Mouse (Mus musculus): ENCODE results near the gene Tubg2.
A peak's percentile ranks its signal among the peaks of the same experiment; 100 is the strongest.
"Not testable (repeated sequence)": the region's sequence is repeated elsewhere in the genome, so short reads cannot be mapped to it uniquely, and the experiment has no call there.

The Tubg2 gene

DNA sequence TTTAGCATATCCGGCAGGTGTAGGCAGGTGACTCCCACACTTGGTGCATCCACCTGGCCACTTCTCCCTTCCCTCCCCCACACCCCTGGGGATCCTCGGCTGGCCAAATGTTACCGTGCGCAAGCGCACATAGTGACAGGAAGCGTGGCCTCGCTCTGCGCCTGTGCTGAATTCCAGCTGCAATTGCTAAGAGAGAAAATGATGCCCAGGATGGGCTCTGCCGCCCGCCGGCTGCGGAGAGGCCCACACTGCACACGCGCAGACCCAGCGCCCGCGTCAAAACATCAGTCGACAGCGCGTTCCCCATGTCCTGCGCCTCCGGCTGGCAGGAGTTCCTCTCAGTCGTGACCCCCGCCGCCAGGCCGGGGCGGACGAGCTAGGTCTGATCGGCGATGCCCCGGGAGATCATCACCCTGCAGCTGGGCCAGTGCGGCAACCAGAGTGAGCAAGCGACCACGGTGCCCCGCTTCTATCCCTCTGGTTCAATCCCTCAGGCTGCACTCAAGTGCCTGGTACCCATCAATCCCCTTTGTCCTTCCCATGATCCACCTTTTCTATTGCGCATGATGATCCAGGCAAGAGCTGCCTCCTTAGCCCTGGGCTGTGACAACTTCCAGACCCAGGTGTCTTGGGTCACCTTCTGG lies at the start of gene Tubg2:
Tubg2 (plus strand) TSS at position 180 of the 644 bp plus-strand sequence.
- DNase-seq (ENCODE audit: extremely low read depth, insufficient read length, low spot score) = no peak

GRCm38 (mm10) chr11:101109351-101109750 lies 46.4 kb upstream of the Tubg2 start:
- no peak for DNase-seq (ENCODE audit: extremely low read depth, insufficient read length, low spot score)

DNA sequence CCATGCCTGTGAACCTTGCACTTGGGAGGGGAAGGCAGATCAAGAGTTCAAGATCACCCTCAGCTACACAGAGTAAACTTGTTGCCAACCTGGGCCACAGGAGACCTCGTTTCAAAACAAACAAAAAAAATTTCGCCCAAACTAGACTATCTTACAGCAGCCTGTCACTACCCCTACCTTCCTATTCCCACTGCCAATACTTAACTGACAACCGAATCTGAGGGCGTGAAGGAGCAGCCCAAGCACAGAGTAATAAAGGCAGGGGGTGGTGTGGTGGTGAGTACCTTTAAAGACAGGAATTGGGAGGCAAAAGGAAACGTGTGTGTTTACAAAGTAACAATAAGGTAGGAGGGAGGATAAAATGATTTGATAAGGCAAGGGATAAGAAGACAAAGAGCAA lies 45.0 kb upstream of the Tubg2 start:
- no peak for DNase-seq (ENCODE audit: extremely low read depth, insufficient read length, low spot score)

DNA sequence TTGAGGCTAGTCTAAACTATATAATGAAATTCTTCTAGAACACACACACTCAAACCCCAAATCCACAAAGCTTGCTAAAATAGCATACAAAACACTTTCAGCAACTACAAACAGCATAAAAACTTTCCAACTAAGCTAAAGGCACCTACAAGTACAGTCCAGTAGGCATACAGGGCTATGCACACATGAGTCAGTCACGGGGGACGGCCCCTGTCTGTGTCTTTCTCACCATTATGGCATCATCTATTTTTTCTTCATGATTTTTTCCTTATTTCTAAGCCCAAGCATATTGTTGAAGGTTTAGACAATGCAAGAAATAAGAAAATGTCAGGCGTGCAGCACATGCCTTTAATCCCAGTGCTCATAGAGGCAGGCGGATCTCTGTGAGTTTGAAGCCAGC lies 44.5 kb upstream of the Tubg2 start:
- no peak for DNase-seq (ENCODE audit: extremely low read depth, insufficient read length, low spot score)

- DNase-seq (ENCODE audit: extremely low read depth, insufficient read length, low spot score) = no peak
These were observed 43.5 kb upstream of the Tubg2 start for GRCm38 (mm10) chr11:101112186-101112585.

DNA sequence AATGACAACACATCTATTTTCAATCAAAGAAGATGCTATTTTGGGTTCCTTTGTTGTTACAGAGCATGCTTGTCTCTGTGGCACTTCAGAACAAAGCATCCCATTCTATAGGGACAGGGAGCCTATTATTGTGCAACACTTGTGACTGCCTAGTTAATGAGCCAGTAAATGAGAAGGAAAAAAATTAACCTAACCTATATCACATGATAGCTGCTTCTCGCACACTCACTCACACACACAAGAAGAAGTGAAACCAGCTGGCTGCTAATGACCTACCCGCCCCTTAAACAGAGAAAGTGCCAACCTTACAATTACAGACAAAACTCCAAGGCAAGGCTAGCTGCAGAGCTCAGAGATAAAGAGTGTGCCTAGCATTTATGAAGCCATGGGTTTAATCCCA lies 40.1 kb upstream of the Tubg2 start:
- DNase-seq (ENCODE audit: extremely low read depth, insufficient read length, low spot score) = no peak

DNA sequence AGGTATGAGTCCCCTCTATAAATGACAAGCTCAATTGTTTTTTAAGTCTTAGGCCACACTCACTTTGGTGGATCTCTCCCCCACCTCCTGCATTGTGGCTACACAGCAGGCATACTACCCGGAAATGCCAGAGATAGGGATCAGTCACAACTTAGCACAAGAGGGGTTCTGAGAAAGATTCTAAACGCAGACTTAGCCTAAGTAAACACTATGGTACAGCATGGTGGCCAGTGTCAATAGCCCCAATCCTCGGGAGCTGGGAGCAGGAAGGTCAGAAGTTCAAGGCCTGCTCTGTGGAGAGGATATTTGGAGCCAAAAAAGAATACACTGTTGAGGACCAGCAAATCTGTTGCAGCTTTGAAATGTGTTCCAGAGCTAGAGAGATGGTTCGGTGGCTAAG lies 37.6 kb upstream of the Tubg2 start:
- no peak for DNase-seq (ENCODE audit: extremely low read depth, insufficient read length, low spot score)

GRCm38 (mm10) chr11:101119131-101119760 lies 36.5 kb upstream of the Tubg2 start:
- no peak for DNase-seq (ENCODE audit: extremely low read depth, insufficient read length, low spot score)

GRCm38 (mm10) chr11:101119761-101120544 lies 35.8 kb upstream of the Tubg2 start, which contains the start of the genes Retreg3 and Tubg1:
Gene Retreg3, minus strand, starts transcription at chr11:101119893.
Gene Tubg1, plus strand, starts transcription at chr11:101119938.
- DNase-seq (ENCODE audit: extremely low read depth, insufficient read length, low spot score) = peak; percentile 100

GRCm38 (mm10) chr11:101120545-101121188 lies 35.0 kb upstream of the Tubg2 start:
- no peak for DNase-seq (ENCODE audit: extremely low read depth, insufficient read length, low spot score)

GRCm38 (mm10) chr11:101124494-101124893 lies 31.2 kb upstream of the Tubg2 start:
- DNase-seq (ENCODE audit: extremely low read depth, insufficient read length, low spot score) = not testable (repeated sequence)

GRCm38 (mm10) chr11:101125008-101125407 lies 30.7 kb upstream of the Tubg2 start:
- DNase-seq (ENCODE audit: extremely low read depth, insufficient read length, low spot score) = not testable (repeated sequence)

- DNase-seq (ENCODE audit: extremely low read depth, insufficient read length, low spot score) = no peak
These were observed 28.6 kb upstream of the Tubg2 start for GRCm38 (mm10) chr11:101127075-101127474.

DNA sequence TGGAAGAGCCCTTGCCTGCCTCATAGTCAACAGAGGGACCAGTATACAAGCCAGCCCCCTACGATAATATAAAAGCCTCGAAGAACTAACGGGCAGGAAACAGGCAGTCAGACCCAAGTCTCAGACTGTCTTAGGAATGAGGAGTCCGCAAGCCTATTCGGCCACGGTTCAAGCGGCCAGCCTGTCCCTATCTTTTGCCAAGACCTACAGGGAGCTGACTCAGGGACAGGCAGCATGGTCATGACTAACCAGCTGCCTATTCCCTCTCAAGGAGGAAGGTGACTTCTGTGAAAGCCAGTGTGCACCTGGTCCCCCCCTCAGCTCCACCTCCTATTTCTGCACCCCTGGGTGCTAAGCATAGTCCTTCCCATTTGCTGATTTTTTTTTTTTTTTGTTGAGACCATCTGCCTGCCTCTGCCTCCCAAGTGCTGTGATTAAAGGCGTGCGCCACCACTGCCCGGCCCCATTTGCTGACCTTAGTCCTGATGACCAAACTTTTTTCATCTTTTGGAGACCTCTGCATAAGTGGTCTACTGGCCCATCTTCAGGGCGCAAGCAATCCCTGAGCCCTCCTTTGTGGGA lies 26.6 kb upstream of the Tubg2 start:
- no peak for DNase-seq (ENCODE audit: extremely low read depth, insufficient read length, low spot score)

GRCm38 (mm10) chr11:101130056-101130756 lies 25.5 kb upstream of the Tubg2 start:
- DNase-seq (ENCODE audit: extremely low read depth, insufficient read length, low spot score) = no peak

DNA sequence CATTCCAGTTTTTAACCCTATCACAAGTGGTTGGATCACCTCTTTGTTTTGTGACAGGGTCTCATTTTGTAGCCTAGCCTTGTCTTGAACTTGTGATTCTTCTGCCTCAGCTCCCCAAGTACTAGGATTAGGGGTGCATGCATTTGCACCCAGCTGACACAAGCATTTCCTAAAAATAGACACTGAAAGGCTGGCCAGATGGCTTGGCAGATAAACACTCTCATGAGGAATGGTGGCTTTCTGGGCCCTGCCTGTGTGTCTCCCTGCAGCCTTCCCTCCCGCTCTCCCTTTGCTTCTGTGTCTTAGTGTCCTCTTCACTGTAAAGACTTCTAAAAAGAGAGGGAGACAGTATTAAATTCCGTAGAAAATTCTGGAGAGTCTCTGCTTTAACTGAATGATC lies 24.5 kb upstream of the Tubg2 start:
- DNase-seq (ENCODE audit: extremely low read depth, insufficient read length, low spot score) = no peak

GRCm38 (mm10) chr11:101131701-101132100 lies 24.0 kb upstream of the Tubg2 start:
- DNase-seq (ENCODE audit: extremely low read depth, insufficient read length, low spot score) = no peak

- no peak for DNase-seq (ENCODE audit: extremely low read depth, insufficient read length, low spot score)
These were observed 22.7 kb upstream of the Tubg2 start for GRCm38 (mm10) chr11:101133037-101133436.

DNA sequence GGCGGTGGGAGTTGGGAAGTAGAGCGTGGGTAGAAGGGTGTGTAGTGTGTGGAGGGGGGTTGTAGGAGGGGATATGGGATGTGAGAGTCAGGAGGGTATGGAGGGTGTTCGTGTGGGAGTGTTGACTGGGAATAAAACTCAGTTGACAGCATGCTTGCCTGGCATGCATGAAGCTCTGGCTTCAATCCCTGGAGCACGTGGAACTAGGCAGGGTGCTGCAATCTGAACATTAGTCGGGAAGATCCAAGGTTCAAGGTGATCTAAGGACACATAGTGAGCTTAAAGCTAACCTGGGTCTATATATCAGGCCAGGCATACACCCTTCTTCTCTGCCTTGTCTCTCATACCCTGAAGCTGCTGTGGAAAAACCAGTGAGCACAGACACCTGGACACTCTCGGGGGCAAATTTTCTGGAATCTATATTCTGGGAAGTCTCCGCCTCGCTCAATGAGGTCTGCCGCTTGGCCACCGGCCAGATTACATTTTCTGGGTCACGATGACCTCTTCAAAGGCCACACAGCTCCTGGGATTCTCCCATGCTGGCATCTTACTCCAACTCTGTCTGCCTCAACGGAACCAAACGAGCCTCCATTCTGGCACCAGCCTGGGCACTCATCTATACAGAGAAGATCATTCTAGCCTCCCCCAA lies 21.4 kb upstream of the Tubg2 start:
- no peak for DNase-seq (ENCODE audit: extremely low read depth, insufficient read length, low spot score)

DNA sequence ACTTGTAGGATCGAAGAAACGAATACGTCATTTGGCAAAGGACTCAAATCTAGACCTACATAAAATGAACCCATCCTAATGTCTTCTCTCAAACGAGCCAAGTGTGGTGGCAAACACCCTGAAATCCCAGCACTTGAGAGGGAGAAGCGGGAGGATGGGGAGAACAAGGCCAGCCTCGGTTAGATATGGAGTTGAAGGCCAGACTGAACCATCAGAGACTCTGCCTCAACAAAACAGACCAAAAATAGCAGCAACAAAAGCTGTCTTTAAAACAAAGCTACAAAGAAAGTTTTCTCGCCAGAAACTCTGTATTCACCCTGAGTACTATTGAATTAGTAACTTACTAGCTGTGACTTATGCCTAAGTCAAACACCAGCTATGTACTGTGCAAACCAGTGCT lies 18.7 kb upstream of the Tubg2 start:
- DNase-seq (ENCODE audit: extremely low read depth, insufficient read length, low spot score) = no peak

Measured in 3134 (cell line).